Mouse (Mus musculus) c-Kit-positive CD71-positive TER-119-positive erythroid progenitor cells, embryonic 14.5 days (primary cell): ENCODE measurements around the gene Tmem131.

ENCODE experiments used
- DNase-seq: peaks from one replicate; pipeline ENCODE4 v3.0.0-alpha.2; 2013; ENCODE audit warnings: low spot score

Gene Tmem131

DNA sequence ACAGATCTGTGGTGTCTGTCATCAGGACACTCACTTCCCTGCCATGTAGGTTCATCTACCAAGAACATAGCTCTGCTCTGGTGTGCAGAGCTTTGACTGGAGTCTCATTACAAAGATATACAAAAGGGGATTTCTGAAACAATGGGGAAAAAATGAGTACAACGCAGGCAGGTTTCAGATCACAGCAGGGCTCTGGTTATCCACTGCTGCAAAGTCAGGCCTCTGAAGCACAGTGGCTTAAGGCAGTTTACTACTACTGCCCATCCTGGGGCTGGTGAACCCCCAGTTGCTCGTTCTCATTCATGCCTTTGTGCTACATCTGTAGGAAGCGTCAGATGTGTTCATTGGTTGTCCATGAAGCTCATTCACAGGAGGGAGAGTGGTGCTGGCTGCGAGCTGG lies 57.0 kb downstream of the Tmem131 start:
- no peak for DNase-seq

DNA sequence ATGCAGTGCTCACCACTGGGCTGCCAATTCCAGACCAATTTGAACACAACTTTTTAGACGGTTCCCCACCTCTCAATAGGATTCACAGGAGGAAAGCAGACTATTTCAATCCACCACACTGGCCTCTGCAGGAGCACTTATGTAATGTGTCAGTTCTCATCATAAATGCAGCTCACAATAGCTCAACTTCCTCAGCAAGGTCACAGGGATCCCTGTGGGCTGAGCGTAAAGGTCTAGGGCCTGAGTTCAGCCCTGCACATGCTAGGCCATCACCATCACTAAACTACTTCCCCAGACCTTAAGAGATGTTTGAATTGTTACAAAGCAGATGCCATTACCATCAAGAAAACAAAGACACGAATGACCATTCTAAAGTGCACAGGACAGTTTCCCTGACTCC lies 58.9 kb downstream of the Tmem131 start:
- DNase-seq: no peak

DNA sequence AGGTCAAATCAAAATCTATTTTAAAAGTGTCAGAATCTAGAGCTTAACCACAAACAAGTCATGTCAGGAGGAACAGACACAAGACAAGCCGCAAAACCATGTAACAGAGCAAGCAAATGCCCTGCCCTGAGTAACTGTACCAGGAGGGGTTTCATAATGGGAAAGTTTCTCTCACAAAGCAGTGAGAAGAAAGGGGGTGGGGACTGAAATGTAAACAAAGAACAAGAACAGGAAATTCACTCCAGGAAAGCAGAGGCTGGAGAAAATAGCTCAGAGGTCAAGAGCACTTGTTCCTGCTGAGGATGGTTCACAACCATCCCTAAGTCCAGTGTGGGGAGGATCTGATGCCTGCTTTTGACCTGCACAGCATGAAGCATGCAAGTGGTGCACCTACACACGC lies 59.7 kb downstream of the Tmem131 start:
- no peak for DNase-seq

DNA sequence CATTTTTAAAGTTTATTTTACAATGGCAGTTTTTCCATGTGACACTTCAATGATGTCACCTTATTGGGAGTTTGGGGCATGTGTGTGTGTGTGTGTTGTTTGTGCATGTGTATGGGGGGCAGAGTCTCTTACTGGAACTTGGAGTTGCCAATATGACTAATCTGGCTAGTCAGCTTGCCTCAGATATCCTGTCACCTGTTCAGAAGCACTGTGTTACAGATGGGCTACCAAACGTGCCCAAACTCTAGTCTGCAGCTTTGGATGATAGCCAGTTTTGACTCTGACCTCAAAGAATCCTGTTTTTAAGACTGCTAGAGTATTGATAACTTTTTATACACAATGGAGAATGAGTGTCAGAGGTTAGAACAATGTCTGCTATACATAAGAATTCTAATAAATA lies 64.3 kb downstream of the Tmem131 start:
- DNase-seq: no peak

DNA sequence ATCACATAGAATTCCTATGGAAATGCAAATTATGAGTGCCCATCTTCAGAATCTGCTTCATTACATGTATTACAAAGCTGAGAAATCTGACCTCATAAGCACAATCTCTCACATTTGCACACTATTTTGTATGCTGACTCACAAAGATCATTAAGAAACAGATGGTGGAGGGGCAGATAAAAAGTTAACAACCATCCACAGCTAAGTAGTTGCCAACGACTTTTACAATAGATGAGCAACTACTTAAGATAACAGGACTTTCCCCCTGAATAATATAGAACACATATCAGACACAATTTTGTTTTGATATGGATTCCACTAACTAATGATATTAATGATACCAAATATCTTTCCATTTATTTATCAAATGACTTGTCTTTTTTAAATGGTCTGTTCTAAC lies 66.3 kb downstream of the Tmem131 start:
- peak; percentile 18 for DNase-seq

DNA sequence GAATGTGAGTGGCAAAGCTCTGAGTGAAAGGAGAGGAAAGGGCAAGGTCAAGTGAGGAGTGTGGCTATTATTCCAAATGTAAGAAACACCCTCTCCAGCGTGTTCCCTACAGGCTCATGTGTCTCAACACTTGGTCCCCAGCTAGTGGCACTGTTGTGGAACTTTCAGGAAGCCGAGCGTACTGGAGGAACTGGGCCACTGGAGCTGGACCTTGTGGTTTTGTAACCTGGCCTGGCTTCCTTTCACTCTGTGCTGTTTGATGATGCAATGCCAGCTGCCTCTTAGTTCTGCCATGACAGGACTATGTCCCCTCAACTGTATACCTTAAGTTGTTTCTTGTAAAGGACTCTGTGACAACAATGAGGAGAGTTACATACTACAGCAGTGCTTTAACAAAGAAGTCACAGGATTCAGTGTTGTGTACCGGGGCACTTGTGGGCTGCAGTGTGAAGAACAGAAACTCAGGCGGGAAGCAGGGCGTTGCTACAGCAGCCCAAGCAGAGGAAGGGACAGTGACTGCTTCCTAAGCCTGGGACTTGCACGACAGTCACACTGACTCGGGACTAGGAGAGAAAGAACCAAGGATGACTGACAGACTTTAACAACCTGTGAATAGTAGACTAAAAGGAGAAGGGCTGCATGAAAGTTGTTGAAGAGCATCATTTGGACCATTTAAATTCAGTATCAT lies 68.4 kb downstream of the Tmem131 start:
- DNase-seq: no peak

DNA sequence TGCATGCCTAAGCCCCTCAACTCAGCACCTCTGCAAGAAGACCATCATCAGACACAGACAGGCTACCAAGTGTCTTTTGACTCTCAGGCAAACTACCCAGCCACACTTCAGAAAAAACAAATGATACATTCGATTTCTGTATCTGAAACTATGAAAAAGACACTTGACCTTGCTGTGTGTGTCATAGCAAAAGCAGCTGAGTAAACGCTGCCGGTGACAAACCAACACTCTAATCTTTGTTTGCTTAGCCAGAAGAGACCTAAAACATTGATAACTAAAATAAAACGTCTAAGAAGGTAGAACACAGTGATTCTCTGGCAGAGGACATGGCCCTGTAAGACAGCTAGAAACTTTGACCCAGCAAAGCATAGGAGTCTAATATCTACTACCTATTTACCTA lies 72.2 kb downstream of the Tmem131 start:
- DNase-seq: no peak

DNA sequence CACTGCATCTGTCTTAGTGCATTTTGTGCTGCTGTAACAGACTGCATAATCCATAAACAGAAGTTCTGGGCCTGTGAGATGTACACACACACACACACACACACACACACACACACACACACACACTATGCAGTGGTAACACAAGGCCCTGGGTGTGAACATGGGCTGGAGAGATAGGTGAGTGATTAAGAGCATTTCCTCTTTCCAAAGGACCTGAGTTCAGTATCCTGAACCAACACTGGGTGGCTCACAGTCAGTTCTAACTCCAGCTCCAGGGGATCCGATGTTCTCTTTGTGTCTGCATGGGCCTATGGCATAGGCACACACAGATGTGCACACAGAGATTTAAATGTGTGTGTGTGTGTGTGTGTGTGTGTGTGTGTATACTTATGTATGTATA lies 72.9 kb downstream of the Tmem131 start:
- DNase-seq: no peak

DNA sequence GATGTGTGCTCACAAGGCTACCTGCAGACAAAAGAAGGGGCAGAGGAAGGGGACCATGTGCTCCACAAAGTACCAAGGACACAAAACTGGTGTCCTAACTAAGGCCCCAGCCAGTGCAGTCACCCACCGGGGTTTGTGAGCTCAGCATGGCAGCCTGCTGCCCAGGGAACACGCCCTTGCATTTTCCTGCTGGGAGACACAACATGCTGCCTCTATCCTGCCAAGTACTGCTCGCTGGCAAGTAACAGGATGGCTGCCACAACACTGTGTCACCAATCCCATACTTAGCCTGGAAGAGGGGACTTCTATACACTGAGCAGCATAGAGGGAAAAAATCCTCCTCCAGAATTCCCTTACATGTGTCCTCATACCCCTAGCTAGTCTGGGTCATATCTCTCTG lies 78.7 kb downstream of the Tmem131 start:
- no peak for DNase-seq

DNA sequence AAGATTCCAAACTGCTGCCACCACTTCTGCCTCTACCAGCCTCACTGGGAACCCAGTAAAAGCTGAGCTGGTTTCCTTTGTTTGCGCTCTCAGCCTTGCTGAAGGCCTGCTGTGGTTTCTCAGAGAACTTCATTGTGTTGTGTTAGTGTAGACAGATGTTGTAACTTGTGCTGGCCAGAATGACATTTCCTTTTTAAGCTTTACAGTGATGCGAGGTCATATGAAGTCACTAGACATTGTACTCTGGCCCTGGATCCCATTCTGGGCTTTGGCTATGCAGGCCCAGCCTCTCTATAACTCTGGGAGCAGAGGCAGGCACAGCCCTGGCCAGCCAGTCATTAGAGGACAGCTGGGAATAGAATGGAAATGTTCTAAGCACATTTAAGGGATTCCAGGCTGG lies 81.7 kb downstream of the Tmem131 start:
- DNase-seq: no peak

DNA sequence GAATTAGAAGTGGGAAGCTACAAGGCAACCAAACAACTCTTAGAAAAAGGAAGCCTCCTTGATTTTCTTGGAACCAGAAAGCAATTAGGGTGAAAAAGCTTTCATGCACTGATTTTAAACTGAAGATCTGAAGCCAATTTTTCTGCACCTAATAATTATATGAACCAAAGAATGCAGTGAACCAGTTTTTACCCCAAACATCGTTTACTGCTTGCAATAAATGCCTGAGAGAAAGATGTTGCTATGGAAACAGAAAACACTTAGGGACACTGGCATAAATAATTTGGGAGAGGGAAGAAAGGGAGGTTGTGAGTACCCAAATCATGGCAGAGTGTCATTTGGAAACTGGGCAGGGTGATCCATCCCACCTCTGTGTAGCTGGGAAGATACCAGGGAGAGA lies 82.6 kb downstream of the Tmem131 start:
- no peak for DNase-seq

DNA sequence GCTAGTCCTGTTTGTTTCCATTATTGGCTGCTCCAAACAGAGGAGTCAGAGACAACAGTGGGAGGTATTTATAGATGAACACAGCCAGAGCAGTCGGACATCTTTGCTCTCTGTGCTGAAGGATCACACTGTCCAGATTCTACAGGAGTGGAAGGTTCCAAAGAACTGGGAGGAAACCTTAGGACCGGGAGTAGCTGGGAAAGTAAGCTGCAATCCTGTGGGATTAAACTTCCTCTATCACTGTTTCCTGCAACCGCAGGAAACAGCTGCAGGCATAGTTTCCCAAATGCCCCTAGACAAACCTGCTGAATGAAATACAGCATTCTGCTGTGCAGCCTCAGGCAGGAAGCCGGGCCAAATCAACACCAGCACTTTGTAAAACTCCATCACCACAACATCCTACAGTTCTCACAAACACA lies 83.0 kb downstream of the Tmem131 start:
- no peak for DNase-seq

DNA sequence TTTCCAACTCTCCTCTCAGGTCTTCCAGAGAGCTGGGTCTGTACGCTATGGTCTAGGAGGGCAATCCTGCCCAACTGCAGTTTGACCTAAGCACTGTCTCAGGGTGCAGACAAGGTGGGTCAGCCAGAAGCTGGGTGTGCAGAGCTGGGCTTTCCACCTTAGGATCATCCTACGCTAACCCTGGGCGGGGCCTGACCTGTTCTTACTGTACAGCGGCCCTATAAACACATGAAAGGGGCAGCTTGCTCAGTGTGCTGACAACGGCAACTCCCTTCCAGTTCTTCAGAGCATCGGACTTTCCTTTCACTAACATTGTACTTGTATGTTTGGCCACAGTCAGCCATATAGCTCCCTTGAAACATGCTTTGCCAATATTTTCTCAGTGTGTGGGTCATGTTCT lies 86.4 kb downstream of the Tmem131 start:
- DNase-seq: no peak

DNA sequence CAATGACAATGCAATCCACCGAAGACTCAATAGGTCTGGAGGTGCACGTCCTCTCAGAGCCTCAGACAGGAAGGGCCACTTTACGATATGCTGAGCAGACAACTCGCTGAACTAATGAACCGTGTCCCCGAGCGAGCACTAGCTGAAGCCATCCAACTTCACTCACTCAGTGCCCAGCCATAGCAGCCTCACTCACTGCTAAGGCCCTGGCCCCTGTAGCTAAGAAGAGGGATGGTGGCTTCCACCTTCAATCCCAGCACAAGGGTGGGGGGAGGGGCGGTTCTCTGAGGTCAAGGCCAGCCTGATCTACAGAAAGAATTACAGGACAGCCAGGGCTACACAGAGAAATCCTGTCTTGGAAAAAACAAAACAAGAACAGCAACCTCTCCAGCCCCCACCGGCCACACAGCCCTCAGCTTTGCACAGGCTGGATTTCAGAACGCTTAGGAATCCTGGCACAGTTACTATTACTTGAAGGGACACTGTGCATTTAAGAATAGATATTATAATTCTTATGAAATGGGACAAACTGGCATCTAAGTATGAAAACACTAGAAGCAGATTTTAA lies 89.2 kb downstream of the Tmem131 start:
- DNase-seq: no peak

DNA sequence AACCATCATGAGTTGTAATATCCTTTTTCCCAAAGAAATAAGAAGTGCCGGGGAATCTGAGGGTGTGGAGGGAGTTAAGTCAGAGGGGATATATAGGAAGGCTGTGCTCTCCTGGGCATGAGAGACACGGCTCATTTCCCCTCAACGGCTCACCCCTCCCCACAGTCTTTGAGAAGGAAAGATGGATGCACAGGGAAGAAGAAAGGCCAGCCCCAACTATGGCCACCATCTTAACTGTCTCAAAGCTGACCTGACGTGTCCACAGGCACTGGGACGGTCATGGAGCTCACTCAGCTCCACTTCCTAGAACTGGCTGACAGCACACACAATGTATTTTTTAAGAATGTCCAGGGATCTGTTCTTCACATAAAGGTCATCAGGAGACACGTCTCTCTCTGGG lies 91.4 kb downstream of the Tmem131 start:
- no peak for DNase-seq

DNA sequence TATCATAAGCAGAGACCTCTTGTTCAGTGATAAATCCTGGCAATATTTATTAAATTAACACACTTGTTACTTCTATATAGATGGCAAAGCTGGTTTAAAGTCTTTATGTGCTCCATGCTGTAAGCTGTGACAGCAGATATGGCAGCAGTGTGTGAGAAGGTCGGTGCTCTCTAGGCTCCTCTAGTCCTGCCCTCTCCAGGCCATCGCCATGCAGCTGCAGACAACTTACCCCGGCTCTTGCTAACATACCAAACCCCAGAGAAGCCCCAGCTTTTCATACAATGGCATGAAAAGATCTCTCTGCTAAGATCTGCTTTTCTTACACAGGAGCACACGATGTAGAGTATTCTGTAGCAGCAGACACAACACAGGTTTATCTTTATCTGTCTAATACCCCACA lies 92.1 kb downstream of the Tmem131 start:
- no peak for DNase-seq

DNA sequence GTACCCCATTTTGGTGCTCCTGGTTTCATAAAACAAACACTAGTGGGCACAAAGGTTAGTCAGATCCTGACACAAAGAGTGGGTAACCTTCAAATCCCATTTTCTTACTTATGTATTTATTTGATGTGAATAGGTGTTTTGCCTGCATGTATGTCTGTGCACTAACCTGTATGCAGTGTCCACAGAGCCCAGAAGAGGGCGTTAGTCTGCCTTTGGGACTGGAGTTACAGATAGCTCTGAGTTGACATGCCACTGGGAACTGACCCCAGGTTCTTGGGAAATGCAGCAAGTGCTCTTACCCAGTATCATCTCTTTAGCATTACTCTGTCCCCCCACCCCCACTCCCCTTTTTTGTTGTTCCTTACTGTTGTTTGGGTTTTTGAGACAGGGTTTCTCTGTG lies 95.4 kb downstream of the Tmem131 start:
- no peak for DNase-seq

DNA sequence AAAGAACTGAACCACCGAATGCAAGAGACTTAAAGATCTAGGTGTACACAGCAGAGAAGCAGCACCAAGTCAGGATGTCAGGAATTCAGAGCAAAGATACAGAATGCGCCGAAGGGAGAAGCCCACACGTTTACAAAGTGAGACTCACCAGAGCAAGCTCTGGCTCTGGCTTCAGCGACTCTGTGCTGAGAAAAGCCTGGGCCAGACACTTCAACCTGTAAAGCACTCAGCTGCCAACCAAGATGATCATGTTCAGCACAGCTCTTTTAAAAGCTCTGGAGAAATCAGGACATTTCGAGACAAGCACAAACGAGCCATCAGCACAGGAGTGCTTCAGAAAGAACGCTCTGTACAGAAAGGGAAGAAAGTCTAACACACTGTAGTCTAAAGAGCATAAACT lies 96.2 kb downstream of the Tmem131 start:
- DNase-seq: no peak

DNA sequence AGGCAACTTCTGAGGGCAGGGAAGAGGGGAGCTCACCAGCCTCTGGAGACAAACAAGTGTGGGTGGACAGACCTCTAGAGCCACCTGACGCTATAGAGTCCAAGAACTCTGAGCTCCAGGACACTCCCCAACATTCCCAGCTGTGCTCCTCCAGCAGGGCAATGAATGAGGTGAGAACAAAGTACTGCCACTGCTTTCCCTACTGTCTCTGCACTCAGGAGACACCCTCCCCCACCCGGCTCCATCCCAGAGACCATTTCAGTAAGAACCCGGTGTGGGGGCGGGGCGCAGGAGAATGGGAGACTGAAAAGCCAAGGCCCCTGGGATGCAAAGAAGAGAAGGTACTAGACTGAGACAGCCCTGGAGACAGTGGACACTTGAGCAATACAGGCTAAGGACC lies 98.4 kb downstream of the Tmem131 start:
- no peak for DNase-seq

DNA sequence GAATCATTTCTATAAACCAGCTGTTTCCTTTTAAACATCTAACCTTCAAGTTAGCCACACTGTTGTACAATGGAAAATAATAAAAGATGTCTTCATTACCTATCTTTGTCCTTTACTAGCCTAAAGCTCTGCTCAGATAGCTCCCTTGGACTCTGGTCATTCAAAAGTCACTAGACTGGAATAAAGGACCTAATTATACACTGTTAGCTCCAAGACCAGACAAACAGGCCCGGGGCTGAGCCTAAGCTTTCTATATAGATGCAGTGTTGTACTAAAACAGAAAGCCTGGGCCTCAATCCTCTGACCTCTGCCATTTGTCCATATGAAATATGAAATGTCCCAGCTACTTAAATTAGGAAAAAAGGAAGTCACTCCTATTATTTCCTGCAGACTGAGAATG lies 101.7 kb downstream of the Tmem131 start:
- no peak for DNase-seq

DNA sequence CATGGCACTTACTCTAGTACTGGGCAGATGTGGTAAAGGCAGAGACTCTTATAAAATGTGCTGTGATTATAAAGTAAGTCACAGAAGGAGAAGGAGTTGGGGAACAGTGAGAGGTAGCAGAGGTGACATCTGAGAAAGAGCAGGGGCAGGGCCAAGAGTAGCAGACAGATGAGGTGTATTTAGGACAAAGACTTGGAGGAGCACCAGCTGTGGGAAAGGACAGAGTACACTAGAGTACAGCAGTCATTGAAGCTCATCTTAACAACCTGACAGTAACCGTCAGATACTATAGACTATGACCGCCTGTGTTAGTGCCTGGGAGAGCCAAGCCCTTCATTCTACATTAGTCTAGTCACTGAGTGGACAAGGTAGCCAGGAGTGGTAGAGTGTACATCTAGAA lies 102.5 kb downstream of the Tmem131 start:
- no peak for DNase-seq

DNA sequence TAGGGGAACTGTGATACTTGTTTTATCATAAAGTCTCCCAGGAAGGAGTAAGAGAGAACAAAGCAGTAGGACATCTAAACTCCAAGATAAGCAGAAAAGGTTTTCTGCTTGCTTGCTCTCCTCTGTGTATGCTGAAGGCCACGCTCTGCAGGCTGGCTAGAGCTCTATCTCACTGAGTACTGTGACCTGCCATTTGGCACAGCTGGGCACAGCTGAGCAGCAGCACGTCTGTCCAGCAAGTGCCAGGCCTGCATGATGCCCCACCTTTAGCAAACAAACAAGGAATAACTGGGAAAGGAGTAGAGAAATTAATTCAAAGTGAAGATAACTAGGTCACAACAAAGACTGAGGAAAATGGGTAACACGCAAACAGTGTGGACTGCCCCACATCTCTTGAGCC lies 103.6 kb downstream of the Tmem131 start:
- no peak for DNase-seq

DNA sequence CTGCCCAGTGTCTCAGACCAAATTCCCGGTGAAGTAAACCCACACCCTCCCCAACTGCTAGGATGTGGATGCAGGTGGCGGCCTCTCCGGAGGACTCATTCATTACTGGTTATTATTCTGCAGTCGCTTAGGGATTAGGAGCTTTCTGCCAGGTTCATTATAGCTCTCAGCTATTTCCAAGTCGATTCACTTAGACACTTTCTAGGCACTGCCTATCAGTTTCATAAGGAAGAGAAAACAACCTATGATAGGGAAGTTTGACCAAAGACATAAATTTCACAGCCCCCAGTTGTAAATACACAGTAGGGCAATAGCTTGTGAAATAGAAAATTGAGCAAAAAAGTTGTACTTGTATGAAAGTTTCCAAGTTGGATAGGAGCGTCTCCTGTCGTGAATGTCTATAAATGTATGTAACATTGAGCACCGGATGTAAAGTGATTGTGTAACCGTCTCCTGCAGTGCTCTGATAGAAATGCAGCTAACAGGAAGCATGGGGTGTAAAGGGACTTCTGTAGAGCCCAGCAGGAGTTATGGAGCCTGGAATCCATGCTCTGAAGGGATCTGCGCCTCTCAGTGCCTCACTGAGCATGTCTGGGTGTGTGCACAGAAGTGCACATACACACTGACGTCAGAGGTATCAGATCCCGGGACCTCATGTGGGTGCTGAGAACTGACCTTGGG lies 107.1 kb downstream of the Tmem131 start:
- DNase-seq: no peak

DNA sequence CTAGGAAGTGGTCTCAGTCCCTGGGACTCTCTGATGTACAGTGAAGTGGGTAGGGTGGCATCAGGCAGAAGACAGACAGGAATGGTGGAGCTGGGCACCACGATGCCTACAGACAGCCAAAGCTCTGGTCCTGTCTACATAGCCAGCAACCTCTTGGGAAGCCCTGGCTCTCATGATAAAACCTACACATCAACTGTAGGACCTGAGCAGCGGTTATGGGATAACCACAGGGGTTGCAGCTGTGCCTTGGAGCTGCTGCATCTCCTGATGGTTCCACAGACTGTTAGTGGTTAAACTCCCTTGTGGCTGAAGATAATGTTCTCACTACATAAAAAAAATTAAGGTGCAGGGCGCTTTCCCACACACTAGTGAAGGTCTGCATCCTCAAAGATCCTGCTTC lies 107.9 kb downstream of the Tmem131 start:
- no peak for DNase-seq
